Mouse (Mus musculus): ENCODE data around the gene Cep164.

- no peak for TF ChIP-seq CTCF (IDR thresholded peaks at IDR 0.05; ENCODE audit: insufficient read depth, low read length)
- TF ChIP-seq POLR2A (IDR thresholded peaks at IDR 0.05; ENCODE audit: borderline replicate concordance, extremely low read depth, low read depth, low read length), result no peak
These were observed 31.2 kb downstream of the Cep164 start for GRCm38 (mm10) chr9:45797271-45797670.

Measured in lung, adult 2 months (tissue).